In the genomic region with DNA sequence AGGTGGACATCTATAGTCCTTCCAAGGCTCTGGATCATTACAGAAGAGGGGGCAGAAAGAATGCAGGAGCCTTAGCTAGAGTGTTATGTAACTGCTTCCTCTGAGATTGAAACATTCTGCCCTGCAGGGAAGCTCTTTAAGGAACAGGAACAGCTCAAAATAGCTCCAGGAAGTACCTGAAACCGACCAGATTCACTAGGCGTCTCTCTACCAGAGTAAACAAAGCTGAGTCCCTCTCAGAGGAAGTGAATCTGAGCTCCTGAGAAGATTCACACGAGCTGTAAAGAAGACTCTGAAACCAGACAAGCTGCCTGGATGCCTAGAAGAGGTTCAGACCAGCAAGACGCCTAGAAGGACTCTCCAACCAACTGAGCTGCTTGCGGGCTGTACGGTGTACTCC, we compare ENCODE assay signal across 25 mouse cellular contexts. TPM values are rescaled to one million over a fixed set of nuclear protein-coding genes. Genes with fewer than 3 reads are reported as not detected.
DNase-seq lines count a peak whose midpoint lies in the region; ATAC-seq and TF ChIP-seq lines count a peak whose summit lies in the region.
"Had no signal": no experiment of that assay in that cellular context is flagged by ENCODE, and none has a peak within 500 bp of the region (broad histone marks: within the 10 kb centered on the region; RNA-seq: fewer than 3 reads in every experiment).

No protein-coding gene starts in this region.

- ATAC-seq in granulocyte monocyte progenitor cell, adult 5-6 weeks (replicated peaks; ENCODE audit: poor library complexity, severe bottlenecking): peak; percentile 44
- peak; percentile 31 for ATAC-seq in neutrophil, adult 5-6 weeks (ENCODE audit: extremely low read depth, insufficient number of reproducible peaks, low FRiP score, poor library complexity, severe bottlenecking)
- ATAC-seq: intestine, embryonic 16.5 days; midbrain, embryonic 15.5 days had no signal

- no peak overlapping the region for H3K4me3 ChIP-seq in left cerebral cortex, adult 2 months
- H3K4me3 ChIP-seq: embryonic facial prominence, embryonic 10.5 days; forebrain, embryonic 13.5 days; limb, embryonic 13.5 days; midbrain, embryonic 15.5 days had no signal

- TF ChIP-seq CTCF in left cerebral cortex, adult 2 months (IDR thresholded peaks at IDR 0.05): no peak

- DNase-seq in left cerebral cortex, adult 2 months (ENCODE audit: extremely low spot score in 1 of 2, low spot score in 2 of 2): no peak
- DNase-seq in left cerebral cortex, adult 8-10 months (ENCODE audit: low spot score in 2 of 2): no peak
- DNase-seq in B cell, adult 2 months: peak; percentile 55 to 59
- DNase-seq in cerebellum, postnatal 4 days (ENCODE audit: low spot score in 2 of 2): no peak
- DNase-seq in urinary bladder, postnatal 14 days (ENCODE audit: low spot score): no peak
- DNase-seq: adrenal gland, postnatal 25 days; cerebellum, adult 2 months; gastrocnemius, postnatal 25 days; heart, postnatal 14 days; kidney, postnatal 36 days; lung, postnatal 10 days; retina, postnatal 1 day; right cerebral cortex, postnatal 4 days; thymus, postnatal 36 days had no signal

- intact Hi-C loops in left cerebral cortex, adult 2 months (cut with DNase I): no loop called here

- peak overlapping the region; percentile 97; the same call in 1 of the 2 replicates for H3K27ac ChIP-seq in left cerebral cortex, adult 2 months
- H3K27ac ChIP-seq: forebrain, embryonic 13.5 days; hindbrain, embryonic 14.5 days; liver, embryonic 14.5 days; midbrain, embryonic 15.5 days had no signal

RNA-seq across cellular contexts. Expression of a gene that starts 1.5 kb away (rescaled TPM):
- total RNA-seq in left cerebral cortex, adult 2 months (2021): 100 to 1,000 TPM; 155 to 210 TPM
- total RNA-seq in left cerebral cortex, adult 8-10 months (2022): 100 to 1,000 TPM in 1 of 4 experiments, 10 to 100 TPM in 3; 36.3 to 102 (median 74.5) TPM
- 1.4 and 4.0 TPM in 2 replicates for total RNA-seq in granulocyte monocyte progenitor cell, adult 5-6 weeks (2014; fragmentation: Nextera tagmentation)
- total RNA-seq in granulocyte monocyte progenitor cell, adult 5-6 weeks (2017): 2.4 and 4.1 TPM in 2 replicates
- total RNA-seq in neutrophil, adult 5-6 weeks (2017): 185 and 187 TPM in 2 replicates

RNA-seq across cellular contexts. Expression of a gene that starts 28.6 kb away (rescaled TPM):
- 100 to 1,000 TPM in 1 of 2 experiments, 10 to 100 TPM in 1; 89.7 to 107 TPM for total RNA-seq in left cerebral cortex, adult 2 months (2021)
- 10 to 100 TPM; 56.3 to 63.9 (median 62.1) TPM for total RNA-seq in left cerebral cortex, adult 8-10 months (2022)
- total RNA-seq in granulocyte monocyte progenitor cell, adult 5-6 weeks (2014; fragmentation: Nextera tagmentation): 3.2 and 4.1 TPM in 2 replicates
- total RNA-seq in granulocyte monocyte progenitor cell, adult 5-6 weeks (2017): 0.26 and 1.0 TPM in 2 replicates
- 0.81 and 0.98 TPM in 2 replicates for total RNA-seq in neutrophil, adult 5-6 weeks (2017)
- total RNA-seq: megakaryocyte-erythroid progenitor cell, adult 5-6 weeks had no signal

RNA-seq across cellular contexts. Expression of a gene that starts 31.5 kb away (rescaled TPM):
- total RNA-seq in left cerebral cortex, adult 2 months (2021): 10 to 100 TPM; 41.9 to 44.5 TPM
- total RNA-seq in left cerebral cortex, adult 8-10 months (2022): 10 to 100 TPM; 35.9 to 39.3 (median 37.6) TPM
- 35.3 and 36.0 TPM in 2 replicates for total RNA-seq in granulocyte monocyte progenitor cell, adult 5-6 weeks (2014; fragmentation: Nextera tagmentation)
- total RNA-seq in granulocyte monocyte progenitor cell, adult 5-6 weeks (2017): 51.9 and 60.6 TPM in 2 replicates
- total RNA-seq in neutrophil, adult 5-6 weeks (2017): 61.0 and 68.8 TPM in 2 replicates

RNA-seq across cellular contexts. Expression of a gene that starts 40.4 kb away (rescaled TPM):
- total RNA-seq in left cerebral cortex, adult 2 months (2021): under 1 TPM; 0.30 to 0.41 TPM
- under 1 TPM in 3 of 4 experiments, not detected in 1; 0.18 to 0.91 (median 0.84) TPM for total RNA-seq in left cerebral cortex, adult 8-10 months (2022)
- total RNA-seq in granulocyte monocyte progenitor cell, adult 5-6 weeks (2014; fragmentation: Nextera tagmentation): 0.60 TPM in 1 of 2 replicates, not detected in the other
- total RNA-seq in granulocyte monocyte progenitor cell, adult 5-6 weeks (2017): 0.86 TPM in 1 of 2 replicates, not detected in the other
- total RNA-seq in neutrophil, adult 5-6 weeks (2017): 0.70 and 0.98 TPM in 2 replicates
- total RNA-seq: common myeloid progenitor, adult 5-6 weeks; megakaryocyte-erythroid progenitor cell, adult 5-6 weeks had no signal

Comparison
In these comparisons a context has a peak if more than half of its experiments do, and no peak if none do; other contexts are left out.
1. DNase-seq: peak in B cell, adult 2 months (2 of 2); none in left cerebral cortex, adult 2 months (0 of 2), left cerebral cortex, adult 8-10 months (0 of 2), cerebellum, postnatal 4 days (0 of 2) and urinary bladder, postnatal 14 days (single experiment).
2. RNA of a gene that starts 1.5 kb away (total RNA-seq): 155 to 210 TPM in left cerebral cortex, adult 2 months, 185 to 187 TPM in neutrophil, adult 5-6 weeks and 36.3 to 102 TPM in left cerebral cortex, adult 8-10 months; 1.4 to 4.1 TPM in granulocyte monocyte progenitor cell, adult 5-6 weeks; every median in the first group is over 4 times any median in the second.
3. RNA of a gene that starts 28.6 kb away (total RNA-seq): 89.7 to 107 TPM in left cerebral cortex, adult 2 months and 56.3 to 63.9 TPM in left cerebral cortex, adult 8-10 months; 0.26 to 4.1 TPM in granulocyte monocyte progenitor cell, adult 5-6 weeks and 0.81 to 0.98 TPM in neutrophil, adult 5-6 weeks; every median in the first group is over 10 times any median in the second.